Mouse (Mus musculus): Measurements from ENCODE around the gene Gm21987. TPM values are rescaled to one million over a fixed set of nuclear protein-coding genes. Genes with fewer than 3 reads are reported as not detected.

Gene Gm21987
- total and polyA plus RNA-seq, 3 experiments = 0.42 TPM; not detected in 2

- no peaks in the 10 kb centered on the region for H3K79me2 ChIP-seq (replicated peaks; ENCODE audit: control insufficient read depth, extremely low read depth, insufficient read depth, poor library complexity, severe bottlenecking)
- H3K9ac ChIP-seq (ENCODE audit: insufficient read depth, low read depth) = 0 out of 2 replicates have a peak overlapping the region, but pooled peaks have one; percentile 49
- DNase-seq (ENCODE audit: extremely low read depth) = no peak
- no peak overlapping the region for H3K4me2 ChIP-seq (ENCODE audit: insufficient read depth, low read depth, poor library complexity, severe bottlenecking)
- peak overlapping the region; percentile 93 for H3K27ac ChIP-seq (ENCODE audit: insufficient read depth, low read depth)
- dilution Hi-C loops (cut with MboI; ENCODE audit: extremely low pct_ligation_motif_present, extremely low pct_unique_long_range_greater_than_20kb, low sequenced_read_pairs) = no loop called here
- no peak overlapping the region for H3K4me3 ChIP-seq (replicated peaks in 1 of 3; ENCODE audit: low read depth in 2 of 3, low read length in 2 of 3, poor library complexity in 1 of 3)
- TF ChIP-seq HCFC1 (IDR thresholded peaks at IDR 0.05; ENCODE audit: low read depth, low read length) (no peak), ELF1 (IDR thresholded peaks at IDR 0.05; ENCODE audit: low read depth, low read length) (no peak), CTCF (conservative IDR thresholded peaks at IDR 0.05 in 1 of 2, IDR thresholded peaks at IDR 0.05 in 1 of 2; ENCODE audit: low read depth in 2 of 2, low read length in 2 of 2) (no peak), TBP (conservative IDR thresholded peaks at IDR 0.05; ENCODE audit: low read depth, low read length) (0 out of 2 replicates have a peak, but pooled peaks have one; percentile 5), POLR2A (IDR thresholded peaks at IDR 0.05; ENCODE audit: low read depth, low read length) (peak; percentile 25; the same call in 1 of the 2 replicates), ZNF384 (IDR thresholded peaks at IDR 0.05; ENCODE audit: low read depth, low read length) (no peak), BHLHE40 (IDR thresholded peaks at IDR 0.05; ENCODE audit: low read depth, low read length) (no peak), RAD21 (IDR thresholded peaks at IDR 0.05; ENCODE audit: low read depth, low read length) (no peak), TCF12 (IDR thresholded peaks at IDR 0.05; ENCODE audit: low read depth, low read length) (no peak), SMC3 (IDR thresholded peaks at IDR 0.05; ENCODE audit: low read depth, low read length) (no peak), GABPA (IDR thresholded peaks at IDR 0.05; ENCODE audit: insufficient replicate concordance, low read depth, low read length) (no peak), EP300 (IDR thresholded peaks at IDR 0.05; ENCODE audit: low read length) (no peak), JUN (IDR thresholded peaks at IDR 0.05; ENCODE audit: insufficient read depth, low read depth, low read length) (no peak)
- peaks cover 2% of the 10 kb centered on the region for H3K27me3 ChIP-seq (replicated peaks)
- in situ Hi-C loops (cut with MboI; ENCODE audit: low pct_ligation_motif_present, low pct_unique_long_range_greater_than_20kb, low sequenced_read_pairs) = no loop called here
- no peaks in the 10 kb centered on the region for H3K36me3 ChIP-seq (replicated peaks in 1 of 2; ENCODE audit: control insufficient read depth in 1 of 2, insufficient read depth in 1 of 2, low read length in 1 of 2)
- peaks cover 53 to 77% of the 10 kb centered on the region in 2 experiments for H3K4me1 ChIP-seq (ENCODE audit: control insufficient read depth in 1 of 2, insufficient read depth in 2 of 2)
- no peaks in the 10 kb centered on the region for H3K9me3 ChIP-seq (replicated peaks; ENCODE audit: low read length)
Observed at GRCm38 (mm10) chr16:38377546-38377945, 30.7 kb downstream of the Gm21987 start.

- in situ Hi-C loops (cut with MboI; ENCODE audit: low pct_ligation_motif_present, low pct_unique_long_range_greater_than_20kb, low sequenced_read_pairs) (no loop called here), dilution Hi-C loops (cut with MboI; ENCODE audit: extremely low pct_ligation_motif_present, extremely low pct_unique_long_range_greater_than_20kb, low sequenced_read_pairs) (no loop called here)
- DNase-seq (ENCODE audit: extremely low read depth) = peak; percentile 75
- Histone ChIP-seq H3K79me2 (replicated peaks; ENCODE audit: control insufficient read depth, extremely low read depth, insufficient read depth, poor library complexity, severe bottlenecking) (no peaks in the 10 kb centered on the region), H3K27me3 (replicated peaks) (peaks cover 2% of the 10 kb centered on the region), H3K4me2 (ENCODE audit: insufficient read depth, low read depth, poor library complexity, severe bottlenecking) (peak overlapping the region; percentile 84), H3K27ac (ENCODE audit: insufficient read depth, low read depth) (peak overlapping the region; percentile 97), H3K4me1 (ENCODE audit: control insufficient read depth in 1 of 2, insufficient read depth in 2 of 2) (peaks cover 47 to 67% of the 10 kb centered on the region in 2 experiments), H3K9ac (ENCODE audit: insufficient read depth, low read depth) (peak overlapping the region; percentile 77), H3K4me3 (replicated peaks in 1 of 3; ENCODE audit: low read depth in 2 of 3, low read length in 2 of 3, poor library complexity in 1 of 3) (peak overlapping the region in 1 of 3 experiments; percentile 24), H3K36me3 (replicated peaks in 1 of 2; ENCODE audit: control insufficient read depth in 1 of 2, insufficient read depth in 1 of 2, low read length in 1 of 2) (no peaks in the 10 kb centered on the region), H3K9me3 (replicated peaks; ENCODE audit: low read length) (no peaks in the 10 kb centered on the region)
- no peak for TF ChIP-seq MEF2A (IDR thresholded peaks at IDR 0.05; ENCODE audit: borderline replicate concordance, low read depth, low read length)
- no peak for TF ChIP-seq NRF1 (IDR thresholded peaks at IDR 0.05; ENCODE audit: low read depth, low read length)
- no peak for TF ChIP-seq USF2 (conservative IDR thresholded peaks at IDR 0.05; ENCODE audit: low read depth, low read length)
- TF ChIP-seq HCFC1 (IDR thresholded peaks at IDR 0.05; ENCODE audit: low read depth, low read length) = no peak
- TF ChIP-seq MAX (IDR thresholded peaks at IDR 0.05; ENCODE audit: low read length) = peak; percentile 88
- no peak for TF ChIP-seq ETS1 (conservative IDR thresholded peaks at IDR 0.05; ENCODE audit: low read depth, low read length)
- TF ChIP-seq E2F4 (IDR thresholded peaks at IDR 0.05; ENCODE audit: insufficient replicate concordance, low read depth, low read length) = no peak
- no peak for TF ChIP-seq CHD1 (IDR thresholded peaks at IDR 0.05; ENCODE audit: low read depth, low read length)
- 0 out of 2 replicates have a peak, but pooled peaks have one; percentile 21 for TF ChIP-seq NELFE (IDR thresholded peaks at IDR 0.05; ENCODE audit: low read depth, low read length)
- TF ChIP-seq POLR2A (IDR thresholded peaks at IDR 0.05; ENCODE audit: low read depth, low read length) = peak; percentile 52
- peak; percentile 72; the same call in 1 of the 2 replicates for TF ChIP-seq MYC (IDR thresholded peaks at IDR 0.05; ENCODE audit: low read depth, low read length)
- 0 out of 2 replicates have a peak, but pooled peaks have one; percentile 64 for TF ChIP-seq UBTF (IDR thresholded peaks at IDR 0.05; ENCODE audit: low read depth, low read length)
- peak; percentile 35 for TF ChIP-seq SMC3 (IDR thresholded peaks at IDR 0.05; ENCODE audit: low read depth, low read length)
- no peak for TF ChIP-seq JUN (IDR thresholded peaks at IDR 0.05; ENCODE audit: insufficient read depth, low read depth, low read length)
- TF ChIP-seq MXI1 (IDR thresholded peaks at IDR 0.05; ENCODE audit: low read depth, low read length) = no peak; the same call in 1 of the 2 replicates
- no peak for TF ChIP-seq POLR2AphosphoS2 (IDR thresholded peaks at IDR 0.05; ENCODE audit: low read depth, low read length)
- TF ChIP-seq KAT2A (IDR thresholded peaks at IDR 0.05; ENCODE audit: insufficient replicate concordance, low read length) = no peak
- TF ChIP-seq ZMIZ1 (IDR thresholded peaks at IDR 0.05; ENCODE audit: low read depth, low read length) = no peak
Observed at GRCm38 (mm10) chr16:38378591-38378990, 31.8 kb downstream of the Gm21987 start.

Data from CH12.LX (cell line).